Mouse (Mus musculus): Measurements from ENCODE around the gene Cnot10.

Cnot10 gene

GRCm38 (mm10) chr9:114549117-114549516 is 90.9 kb downstream of the Cnot10 start:
- no peak for DNase-seq (ENCODE audit: low read depth, low spot score)

- DNase-seq (ENCODE audit: low read depth, low spot score): no peak
These were observed 91.5 kb downstream of the Cnot10 start for GRCm38 (mm10) chr9:114548496-114548895.

- no peak for DNase-seq (ENCODE audit: low read depth, low spot score)
These were observed 92.3 kb downstream of the Cnot10 start for GRCm38 (mm10) chr9:114547643-114548077.

- DNase-seq (ENCODE audit: low read depth, low spot score): no peak
These were observed 93.2 kb downstream of the Cnot10 start for GRCm38 (mm10) chr9:114546765-114547164.

GRCm38 (mm10) chr9:114544754-114545393 is 95.1 kb downstream of the Cnot10 start:
- DNase-seq (ENCODE audit: low read depth, low spot score): no peak

- DNase-seq (ENCODE audit: low read depth, low spot score): no peak
These were observed 95.9 kb downstream of the Cnot10 start for GRCm38 (mm10) chr9:114543882-114544753.

GRCm38 (mm10) chr9:114541279-114541741 is 98.7 kb downstream of the Cnot10 start:
- DNase-seq (ENCODE audit: low read depth, low spot score): no peak

- no peak for DNase-seq (ENCODE audit: low read depth, low spot score)
These were observed 100.9 kb downstream of the Cnot10 start for GRCm38 (mm10) chr9:114538996-114539563.

- DNase-seq (ENCODE audit: low read depth, low spot score): peak; percentile 61
These were observed 103.4 kb downstream of the Cnot10 start for GRCm38 (mm10) chr9:114536628-114537027.

Data from forelimb bud, embryonic 11.5 days (tissue).